Comparison of ENCODE assay signal across 23 mouse cellular contexts in genomic region chr5:50119860-50120259, GRCm38 (mm10).
DNase-seq lines count a peak whose midpoint lies in the region; ATAC-seq lines count a peak whose summit lies in the region.
"Had no signal": no experiment of that assay in that cellular context is flagged by ENCODE, and none has a peak within 500 bp of the region (broad histone marks: within the 10 kb centered on the region; RNA-seq: fewer than 3 reads in every experiment).

No protein-coding gene starts in this region.

- peaks cover 7% of the 10 kb centered on the region for H3K36me3 ChIP-seq in erythroblast, embryonic 14.5 days (ENCODE audit: control insufficient read depth)
- H3K36me3 ChIP-seq in liver, embryonic 12.5 days, result no peaks in the 10 kb centered on the region
- H3K36me3 ChIP-seq in liver, embryonic 15.5 days (replicated peaks), result no peaks in the 10 kb centered on the region
- H3K36me3 ChIP-seq: embryonic facial prominence, embryonic 12.5 days; embryonic facial prominence, embryonic 15.5 days; hindbrain, embryonic 12.5 days; hindbrain, embryonic 15.5 days had no signal

- no peak overlapping the region for H3K9ac ChIP-seq in liver, embryonic 12.5 days
- no peak overlapping the region for H3K9ac ChIP-seq in liver, embryonic 15.5 days
- H3K9ac ChIP-seq: embryonic facial prominence, embryonic 12.5 days; embryonic facial prominence, embryonic 15.5 days; forebrain, postnatal 0 days; hindbrain, embryonic 12.5 days; hindbrain, embryonic 15.5 days had no signal

- H3K27me3 ChIP-seq in erythroblast, embryonic 14.5 days (ENCODE audit: control insufficient read depth), result no peaks in the 10 kb centered on the region
- H3K27me3 ChIP-seq in liver, embryonic 12.5 days (replicated peaks), result no peaks in the 10 kb centered on the region
- H3K27me3 ChIP-seq in liver, embryonic 15.5 days, result no peaks in the 10 kb centered on the region
- H3K27me3 ChIP-seq: embryonic facial prominence, embryonic 12.5 days; embryonic facial prominence, embryonic 15.5 days; hindbrain, embryonic 12.5 days; hindbrain, embryonic 15.5 days had no signal

- WGBS in liver, embryonic 12.5 days (ENCODE audit: insufficient replicate concordance), result 61% methylated on average over 1 of the region's 1 CpGs
- 34% methylated on average over 1 of the region's 1 CpGs for WGBS in liver, embryonic 15.5 days (ENCODE audit: insufficient replicate concordance)

- no peak overlapping the region for H3K27ac ChIP-seq in liver, embryonic 12.5 days
- no peak overlapping the region for H3K27ac ChIP-seq in liver, embryonic 15.5 days (replicated peaks)
- H3K27ac ChIP-seq: embryonic facial prominence, embryonic 12.5 days; embryonic facial prominence, embryonic 15.5 days; gastrocnemius, adult 2 months; hindbrain, embryonic 12.5 days; hindbrain, embryonic 15.5 days had no signal

- no peak for DNase-seq in cerebellum, postnatal 4 days (ENCODE audit: low spot score in 2 of 2)
- DNase-seq in kidney, adult 9 months, result no peak
- DNase-seq in urinary bladder, postnatal 10 days (ENCODE audit: low spot score), result no peak
- DNase-seq: adrenal gland, adult 8-10 months; adrenal gland, postnatal 25 days; cerebellum, adult 18-20 months; cerebellum, adult 9-10 months; cerebellum, postnatal 14 days; forebrain, postnatal 0 days; gastrocnemius, adult 2 months; gastrocnemius, postnatal 14 days; heart, adult 11 months had no signal

- peaks cover 19% of the 10 kb centered on the region for H3K9me3 ChIP-seq in erythroblast, embryonic 14.5 days (ENCODE audit: control insufficient read depth, low read length)
- no peaks in the 10 kb centered on the region for H3K9me3 ChIP-seq in liver, embryonic 12.5 days (replicated peaks)
- H3K9me3 ChIP-seq in liver, embryonic 15.5 days (replicated peaks), result no peaks in the 10 kb centered on the region
- H3K9me3 ChIP-seq: embryonic facial prominence, embryonic 12.5 days; embryonic facial prominence, embryonic 15.5 days; hindbrain, embryonic 12.5 days; hindbrain, embryonic 15.5 days had no signal

- H3K4me3 ChIP-seq in erythroblast, embryonic 14.5 days (replicated peaks), result peak overlapping the region; percentile 30
- no peak overlapping the region for H3K4me3 ChIP-seq in liver, embryonic 12.5 days
- H3K4me3 ChIP-seq in liver, embryonic 15.5 days (replicated peaks), result peak overlapping the region; percentile 5; the same call in 1 of the 2 replicates
- H3K4me3 ChIP-seq: embryonic facial prominence, embryonic 12.5 days; embryonic facial prominence, embryonic 15.5 days; gastrocnemius, adult 2 months; hindbrain, embryonic 12.5 days; hindbrain, embryonic 15.5 days had no signal

- H3K4me1 ChIP-seq in erythroblast, embryonic 14.5 days (ENCODE audit: control insufficient read depth), result peaks cover 48% of the 10 kb centered on the region
- peaks cover 33% of the 10 kb centered on the region for H3K4me1 ChIP-seq in liver, embryonic 12.5 days
- peaks cover 31% of the 10 kb centered on the region for H3K4me1 ChIP-seq in liver, embryonic 15.5 days (replicated peaks)
- H3K4me1 ChIP-seq: embryonic facial prominence, embryonic 12.5 days; embryonic facial prominence, embryonic 15.5 days; hindbrain, embryonic 12.5 days; hindbrain, embryonic 15.5 days had no signal

- peak overlapping the region; percentile 24; the same call in 1 of the 2 replicates for H3K4me2 ChIP-seq in liver, embryonic 12.5 days
- peak overlapping the region; percentile 16 for H3K4me2 ChIP-seq in liver, embryonic 15.5 days
- H3K4me2 ChIP-seq: embryonic facial prominence, embryonic 12.5 days; embryonic facial prominence, embryonic 15.5 days; heart, embryonic 11.5 days; hindbrain, embryonic 12.5 days; hindbrain, embryonic 15.5 days had no signal

- ATAC-seq in erythroblast, adult 5-6 weeks (replicated peaks; ENCODE audit: low FRiP score, poor library complexity, severe bottlenecking), result no peak
- ATAC-seq in liver, embryonic 12.5 days, result peak; percentile 55; the same call in 1 of the 2 replicates
- peak; percentile 43 for ATAC-seq in liver, embryonic 15.5 days (ENCODE audit: insufficient read depth)
- ATAC-seq: activated CD4-positive, CD25-positive, alpha-beta regulatory T cell, adult 4 months; forebrain, embryonic 14.5 days; forebrain, postnatal 0 days had no signal
